Mouse (Mus musculus): ENCODE results near the gene R3hdm2.

DNA sequence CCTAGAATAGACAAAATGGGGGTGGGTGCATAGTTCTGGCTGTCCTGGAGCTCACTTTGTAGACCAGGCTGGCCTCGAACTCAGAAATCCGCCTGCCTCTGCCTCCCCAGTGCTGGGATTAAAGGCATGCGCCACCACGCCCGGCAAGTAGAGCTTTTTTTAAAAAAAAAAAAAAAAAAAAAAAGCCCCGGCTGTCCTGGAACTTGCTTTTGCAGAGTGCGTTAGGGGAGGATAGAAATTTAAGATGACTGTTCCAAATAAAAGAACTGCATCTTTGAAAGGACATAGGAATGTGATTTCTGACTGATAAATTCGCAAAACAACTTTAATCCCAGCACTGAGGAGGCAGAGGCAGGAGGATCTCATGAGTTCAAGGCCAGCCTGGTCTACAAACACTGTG, 473 bp upstream of the R3hdm2 start:
- no peak for TF ChIP-seq CTCF (IDR thresholded peaks at IDR 0.05; ENCODE audit: insufficient read depth, low read depth, low read length)
- no peak for TF ChIP-seq POLR2A (IDR thresholded peaks at IDR 0.05; ENCODE audit: insufficient read depth, low read depth, low read length)
